Mouse (Mus musculus) embryo, embryonic 10.5 days (tissue): Measurements from ENCODE around the gene Shisa3.
A peak's percentile ranks its signal among the peaks of the same experiment; 100 is the strongest.

Experiments
- DNase-seq: peaks from one replicate; pipeline ENCODE4 v3.0.0-alpha.2; 2015; ENCODE audit warnings: low spot score

Shisa3 gene

DNA sequence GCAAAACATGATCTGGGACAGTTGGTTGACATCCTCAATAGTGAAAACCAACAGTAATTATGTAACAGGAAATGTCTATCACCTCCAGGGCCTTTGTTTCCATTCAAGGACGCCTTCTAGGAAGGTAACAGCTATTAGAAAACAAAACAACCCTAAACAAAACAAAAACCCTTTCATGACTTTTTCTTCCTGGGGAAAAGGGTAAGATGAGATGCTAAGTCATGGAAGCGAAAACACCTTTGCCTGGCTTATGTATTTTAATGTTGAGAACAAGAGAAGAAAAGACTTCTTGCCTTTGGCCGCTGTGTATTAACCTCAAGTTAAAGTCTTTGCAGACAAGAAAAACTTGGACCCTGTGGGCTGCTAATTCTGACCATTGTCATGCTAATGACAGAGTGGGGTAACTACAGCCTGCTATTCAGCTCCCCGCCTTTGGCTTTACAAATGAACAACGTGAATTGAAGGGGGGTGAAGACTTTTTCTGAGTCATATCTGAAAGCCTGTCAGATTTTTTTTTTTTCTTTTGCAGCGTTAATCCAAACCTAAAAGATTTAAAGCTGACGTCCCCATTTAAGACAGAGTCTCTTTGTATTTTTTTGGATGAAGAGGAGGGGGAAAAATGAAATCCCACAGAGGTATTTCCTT, 25.6 kb downstream of the Shisa3 start:
- DNase-seq = peak; percentile 71

DNA sequence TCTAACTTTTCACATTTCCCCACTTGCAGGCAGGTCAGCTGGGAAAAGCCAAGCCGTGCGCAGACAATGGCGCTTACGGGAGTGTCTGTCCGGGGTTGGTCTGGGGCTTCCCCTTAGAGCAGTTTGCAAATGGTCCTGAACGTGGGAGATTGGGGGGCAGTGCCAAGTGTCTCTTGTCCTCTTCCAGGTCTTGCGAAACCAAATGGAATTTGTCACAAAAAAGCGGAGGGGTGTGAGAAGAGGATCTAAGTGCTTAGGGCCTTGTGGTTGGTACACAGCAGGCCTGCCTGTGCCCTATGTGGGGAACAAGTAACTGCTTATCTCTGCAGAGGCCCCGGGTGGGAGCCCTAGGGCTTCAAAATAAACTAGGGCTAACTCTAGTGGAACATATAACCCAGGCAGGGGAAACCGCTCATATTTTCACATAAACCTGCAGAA, 26.2 kb downstream of the Shisa3 start:
- DNase-seq = peak; percentile 65

- peak; percentile 29 for DNase-seq
Observed at GRCm38 (mm10) chr5:67634339-67634738, 26.7 kb downstream of the Shisa3 start.

DNA sequence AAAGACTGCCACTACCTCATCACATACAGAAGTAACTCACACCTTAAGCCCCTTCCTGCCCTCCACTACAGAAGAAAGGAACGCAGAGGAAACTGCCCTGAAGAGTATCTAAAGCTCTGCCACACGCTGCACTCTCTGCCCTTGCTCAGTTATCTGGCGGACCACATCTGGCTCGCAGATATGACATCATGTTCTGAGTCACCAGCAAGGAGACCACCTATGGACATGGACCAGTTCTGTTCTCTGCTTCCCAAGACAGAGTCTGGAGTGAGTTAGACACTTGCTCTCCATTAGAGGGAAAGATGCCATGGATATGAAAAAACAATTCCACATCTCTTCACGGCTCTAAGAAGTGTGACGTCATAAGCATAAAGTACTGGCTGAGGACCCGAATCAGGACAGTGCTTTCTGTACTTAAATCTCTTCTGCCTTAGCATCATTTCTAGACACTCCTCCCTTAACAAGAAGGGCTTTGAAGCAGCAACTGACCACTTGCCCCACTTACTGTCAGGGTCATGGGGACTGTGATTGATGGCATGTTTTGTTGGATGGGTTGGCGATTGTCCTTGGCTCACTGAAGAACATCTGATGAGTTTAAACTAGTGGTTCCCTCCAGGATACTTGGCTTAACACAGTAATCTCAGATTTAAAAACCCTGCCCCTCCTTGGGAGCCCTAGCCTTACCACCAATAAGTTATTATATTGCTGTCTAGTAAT, 33.1 kb downstream of the Shisa3 start:
- peak; percentile 56 for DNase-seq

- DNase-seq = peak; percentile 65
Observed at GRCm38 (mm10) chr5:67641406-67642120, 33.9 kb downstream of the Shisa3 start.

DNA sequence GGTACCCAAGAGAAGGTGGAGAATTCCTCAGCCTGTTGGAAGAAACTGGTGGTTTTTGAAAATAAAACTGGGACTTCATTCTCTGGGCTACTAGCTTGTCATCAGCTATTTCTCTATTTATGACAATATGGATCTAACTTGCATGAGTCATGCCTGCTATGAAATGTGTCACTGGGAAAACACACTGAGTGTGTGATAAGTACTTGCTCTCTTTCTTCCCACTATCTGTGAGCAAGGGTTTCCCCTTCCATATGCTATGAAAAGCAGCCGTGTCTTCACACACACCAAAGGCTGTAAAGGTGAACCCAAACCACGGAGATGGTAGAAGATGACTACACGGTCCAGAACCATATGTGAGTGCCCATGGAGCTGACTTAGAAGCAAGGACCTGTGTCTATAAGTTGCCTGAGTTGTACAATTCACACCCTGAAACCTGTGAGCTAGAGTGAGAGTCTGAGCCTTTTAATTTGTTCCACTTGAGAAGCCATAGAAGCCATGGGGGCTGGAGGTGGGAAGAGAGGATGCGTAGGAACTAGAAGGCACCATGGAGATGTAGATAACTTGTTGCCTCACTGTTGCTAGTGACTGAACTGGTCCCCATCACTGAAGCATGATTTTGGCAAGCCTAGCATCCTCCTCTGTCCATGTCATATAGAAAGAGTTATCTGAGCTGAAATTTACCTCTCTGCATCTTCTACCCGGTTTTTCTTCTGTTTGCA, 36.0 kb downstream of the Shisa3 start:
- no peak for DNase-seq

- DNase-seq = no peak
Observed at GRCm38 (mm10) chr5:67646756-67647529, 39.3 kb downstream of the Shisa3 start.

GRCm38 (mm10) chr5:67647568-67647967, 39.9 kb downstream of the Shisa3 start:
- DNase-seq = peak; percentile 40

GRCm38 (mm10) chr5:67649156-67649555, 41.5 kb downstream of the Shisa3 start:
- DNase-seq = no peak

DNA sequence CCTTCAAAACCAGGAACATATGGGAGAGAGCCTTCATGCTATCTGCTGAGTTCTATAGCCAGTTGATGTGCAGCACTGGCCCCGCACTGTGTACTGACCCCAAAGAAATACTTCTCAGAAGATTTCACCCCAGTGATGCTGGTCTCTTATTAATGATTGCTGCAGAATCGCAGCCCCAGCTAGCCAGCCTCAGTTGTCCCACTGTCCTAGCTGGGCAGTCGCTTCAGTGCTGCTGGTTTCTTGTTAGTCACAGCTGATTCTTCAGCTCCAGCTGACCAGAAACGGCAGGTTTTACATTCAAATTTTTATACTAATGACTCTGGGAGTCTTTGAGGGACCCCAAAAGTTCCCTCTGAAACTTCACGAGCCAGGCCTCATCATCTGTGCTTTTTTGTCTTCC, 42.3 kb downstream of the Shisa3 start:
- DNase-seq = no peak

DNA sequence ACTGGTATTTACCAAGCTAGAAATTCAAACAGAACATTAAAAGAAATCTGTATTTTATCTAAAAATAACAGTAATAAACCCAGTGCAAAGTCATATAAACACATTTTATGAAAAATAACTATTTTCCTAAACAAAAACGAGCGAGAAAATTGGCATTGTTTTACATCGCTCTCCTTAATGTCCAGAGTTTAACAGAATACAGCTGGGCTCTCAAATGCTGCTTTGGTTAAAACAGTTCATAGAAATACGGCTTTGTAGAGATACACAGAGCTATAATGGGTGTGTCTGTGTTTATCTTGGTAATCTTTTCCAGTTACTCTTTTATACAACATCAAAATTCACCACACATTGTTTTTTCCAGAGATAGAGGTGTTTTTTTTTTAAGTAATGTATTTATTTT, 44.8 kb downstream of the Shisa3 start:
- DNase-seq = no peak

DNA sequence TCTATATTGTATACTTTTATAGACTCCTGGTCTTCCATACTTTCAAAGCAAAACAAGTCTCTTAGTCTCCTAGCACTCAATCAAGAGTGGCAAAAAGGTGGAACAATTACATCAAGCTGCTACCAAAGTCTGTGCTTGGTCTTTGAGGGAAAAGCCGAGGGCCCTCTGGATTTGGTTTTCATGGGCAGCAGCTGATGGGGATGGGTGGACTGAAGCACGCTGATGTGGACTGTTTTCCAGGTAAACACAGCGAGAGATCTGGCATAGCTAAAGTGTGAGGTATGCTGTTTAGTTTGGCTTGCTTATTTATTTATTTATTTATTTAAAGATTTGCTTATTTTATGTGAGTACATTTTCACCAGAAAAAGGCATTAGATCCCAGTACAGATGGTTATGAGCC, 45.9 kb downstream of the Shisa3 start:
- DNase-seq = no peak

GRCm38 (mm10) chr5:67654572-67654971, 46.9 kb downstream of the Shisa3 start:
- DNase-seq = no peak

DNA sequence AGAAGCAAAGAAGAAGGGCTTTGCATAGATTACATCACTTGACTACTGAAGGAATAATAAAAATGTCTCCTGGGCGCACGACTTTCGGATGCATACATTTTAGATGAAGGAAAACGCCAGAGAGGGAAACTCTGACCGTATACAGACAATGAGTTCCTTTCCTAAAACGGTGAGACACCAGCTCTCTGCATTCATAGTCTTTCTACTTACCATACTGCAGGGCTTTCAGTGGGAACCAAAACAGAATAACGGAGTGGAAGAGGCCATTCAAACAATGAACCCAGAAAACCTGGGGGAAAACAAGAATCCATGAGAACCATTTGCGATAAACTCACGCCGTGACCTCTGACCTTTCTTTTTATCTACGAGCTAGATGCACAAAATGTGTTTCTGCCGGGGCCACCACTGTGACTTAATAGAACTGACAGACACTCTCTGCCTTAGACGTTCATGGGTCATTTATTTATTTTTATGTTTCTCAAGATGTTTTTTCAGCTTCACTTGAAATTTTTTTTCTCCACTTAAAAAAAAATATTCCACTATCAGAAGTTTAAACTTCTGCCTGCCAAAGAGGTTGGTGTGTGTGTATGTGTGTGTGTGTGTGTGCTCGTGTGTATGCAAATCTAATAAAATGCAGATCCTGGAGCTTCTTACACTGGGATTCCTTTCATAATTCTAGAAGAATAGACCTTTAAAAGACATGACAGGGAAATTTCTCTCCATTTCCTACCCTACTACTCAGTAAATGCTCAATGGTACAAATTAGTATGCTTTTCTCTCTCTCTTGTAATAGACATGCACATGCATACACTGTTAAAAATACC, 48.2 kb downstream of the Shisa3 start:
- peak; percentile 77 for DNase-seq

DNA sequence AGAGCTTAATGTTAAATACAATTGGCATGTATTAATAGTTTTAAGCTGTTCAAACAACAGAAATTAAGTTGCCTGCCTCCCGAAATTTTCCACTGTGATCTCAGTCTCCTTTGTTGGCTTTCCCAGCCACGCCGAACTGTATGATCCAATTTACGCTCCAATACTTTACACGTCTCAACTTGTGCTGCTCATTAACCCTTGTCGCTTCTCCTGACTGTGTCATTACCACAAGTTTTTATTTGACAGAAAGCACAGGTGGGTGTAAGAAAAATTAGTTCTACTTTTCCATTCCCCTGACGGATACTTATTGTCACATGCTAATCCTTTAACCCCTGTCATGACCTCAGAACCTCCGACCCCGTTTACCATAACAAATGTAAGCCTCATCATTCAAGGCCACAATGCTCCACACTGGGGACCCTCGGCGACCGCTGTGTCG, 49.2 kb downstream of the Shisa3 start:
- peak; percentile 88 for DNase-seq

DNA sequence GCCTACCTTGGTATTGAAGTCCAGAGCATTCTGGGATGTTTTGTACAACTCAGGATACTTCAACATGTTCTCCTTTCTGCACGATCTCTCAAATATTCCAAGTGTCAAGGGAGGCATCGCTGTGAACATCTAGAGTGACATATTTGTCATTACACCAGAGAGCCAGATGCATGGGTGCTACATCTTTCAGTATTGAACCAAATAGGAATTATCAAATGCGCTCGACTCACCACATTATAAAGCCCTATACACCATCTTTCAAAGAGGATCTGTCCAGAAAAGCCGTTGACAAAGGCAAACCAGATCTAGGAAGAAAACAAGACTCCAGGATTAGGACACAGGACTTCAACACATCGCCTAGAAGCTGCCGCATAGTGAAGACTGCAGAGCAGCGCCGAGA, 52.2 kb downstream of the Shisa3 start:
- no peak for DNase-seq

DNA sequence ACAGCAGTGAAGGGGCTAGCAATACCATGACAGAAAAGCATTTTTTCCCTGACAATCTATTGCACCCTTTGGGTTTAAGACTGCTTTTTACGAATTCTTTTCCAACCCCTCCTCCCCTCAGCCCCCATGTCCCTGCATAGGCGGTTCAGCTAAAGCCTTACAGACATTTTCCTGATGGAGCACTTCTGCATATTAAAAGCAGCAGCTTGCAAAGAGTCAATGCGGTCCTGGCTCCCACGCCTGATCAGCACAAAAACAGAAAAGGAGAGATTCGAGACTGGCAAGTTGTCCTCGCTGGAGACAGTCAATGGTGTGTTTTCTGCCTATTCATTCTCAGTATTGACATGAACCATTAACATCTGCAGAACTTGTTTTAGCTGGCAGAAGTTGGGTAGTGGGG, 55.0 kb downstream of the Shisa3 start:
- DNase-seq = no peak

DNA sequence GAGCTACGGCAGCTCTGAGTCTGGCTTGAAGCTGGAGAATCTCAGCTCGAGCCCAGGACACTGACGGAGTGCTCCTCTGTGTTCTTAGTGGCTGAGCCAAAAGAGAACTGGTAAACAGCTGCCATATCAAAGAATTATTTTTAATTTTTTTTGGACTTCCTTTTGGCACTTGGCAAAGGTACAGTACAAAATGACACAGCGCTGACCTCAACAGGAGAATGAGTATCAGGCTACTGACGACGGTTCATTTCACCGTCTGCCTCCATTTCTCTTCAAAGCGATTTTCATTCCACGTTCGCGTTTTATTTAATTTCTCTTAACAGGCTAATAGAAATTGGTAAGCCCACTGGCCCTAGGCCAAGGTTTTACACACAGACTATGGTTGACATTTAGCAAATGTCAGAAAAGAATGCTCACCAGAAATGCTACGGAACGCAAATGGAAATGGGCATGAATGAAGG, 61.8 kb downstream of the Shisa3 start:
- DNase-seq = no peak

DNA sequence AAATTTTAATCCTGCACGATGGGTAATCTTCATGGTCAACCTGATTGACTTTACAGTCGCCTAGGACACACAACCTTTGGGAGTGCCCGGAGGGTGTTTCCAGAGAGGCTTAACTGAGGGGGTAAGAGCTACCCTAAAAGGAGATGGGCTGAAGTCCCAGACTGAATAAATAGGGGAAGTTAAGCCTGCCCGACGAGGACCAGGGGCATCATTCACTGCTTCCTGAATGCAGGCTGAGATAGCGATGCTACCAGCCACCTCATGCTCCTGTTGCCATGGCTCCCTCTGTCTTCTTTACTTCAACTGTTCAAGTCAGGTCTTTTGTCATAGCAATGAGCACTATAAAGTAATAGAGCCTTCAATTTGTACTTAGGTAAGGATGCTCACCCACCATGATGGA, 62.5 kb downstream of the Shisa3 start:
- DNase-seq = no peak

DNA sequence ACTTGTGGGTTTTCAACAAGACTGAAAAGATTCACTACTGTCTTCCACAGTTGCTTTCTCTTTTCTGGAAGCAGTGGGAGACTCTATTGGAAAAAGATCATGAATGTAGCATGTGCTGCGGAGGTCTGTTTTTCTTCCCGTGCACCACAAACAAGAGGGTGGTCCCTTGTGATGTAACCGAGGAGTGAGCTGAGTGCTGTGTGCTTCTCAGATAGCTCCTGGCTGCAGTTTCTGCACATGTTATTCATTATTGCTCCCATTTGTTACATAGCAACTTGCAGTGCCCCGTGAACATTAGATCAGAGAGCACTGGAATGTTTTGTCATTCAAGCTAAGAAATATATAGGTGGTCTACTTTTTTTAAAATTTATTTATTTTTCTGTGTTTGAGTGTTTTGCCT, 65.3 kb downstream of the Shisa3 start:
- no peak for DNase-seq
